Mouse (Mus musculus) CH12.LX (cell line): ENCODE data around the gene Sh3bp5.

Source experiments
- CHD1 ChIP-seq: IDR thresholded peaks from 2 replicates; pipeline ENCODE4 v1.6.1; 2012; ENCODE audit warnings: low read depth, low read length, improper control_type of control experiment, inconsistent platforms
- CTCF ChIP-seq, 2 experiments: IDR thresholded peaks in 1 of 2; conservative IDR thresholded peaks in 1 of 2; 2 replicates each; pipeline ENCODE4 v1.5.1; 2011 to 2012; ENCODE audit warnings: low read depth in 2 of 2, low read length in 2 of 2, improper control_type of control experiment in 1 of 2, inconsistent platforms in 1 of 2, mild to moderate bottlenecking in 1 of 2, moderate library complexity in 1 of 2
- E2F4 ChIP-seq: IDR thresholded peaks from 2 replicates; pipeline ENCODE4 v1.6.1; 2011; ENCODE audit warnings: low read depth, low read length, improper control_type of control experiment; ENCODE audit not compliant: insufficient replicate concordance
- ELF1 ChIP-seq: IDR thresholded peaks from 2 replicates; pipeline ENCODE4 v1.6.1; 2014; ENCODE audit warnings: low read depth, mild to moderate bottlenecking, inconsistent platforms, low read length, improper control_type of control experiment
- MAFK ChIP-seq: IDR thresholded peaks from 2 replicates; pipeline ENCODE4 v1.6.1; 2011; ENCODE audit warnings: low read length, improper control_type of control experiment; ENCODE audit not compliant: insufficient replicate concordance
- MAX ChIP-seq: IDR thresholded peaks from 2 replicates; pipeline ENCODE4 v1.6.1; 2011; ENCODE audit warnings: low read length, improper control_type of control experiment
- NELFE ChIP-seq: IDR thresholded peaks from 2 replicates; pipeline ENCODE4 v1.6.1; 2011; ENCODE audit warnings: low read depth, low read length, improper control_type of control experiment
- POLR2A ChIP-seq: IDR thresholded peaks from 2 replicates; pipeline ENCODE4 v1.6.1; 2011; ENCODE audit warnings: low read depth, mild to moderate bottlenecking, improper control_type of control experiment, low read length
- RCOR1 ChIP-seq: conservative IDR thresholded peaks from 2 replicates; pipeline ENCODE4 v1.6.1; 2012; ENCODE audit warnings: low read depth, mild to moderate bottlenecking, inconsistent platforms, low read length, improper control_type of control experiment
- USF2 ChIP-seq: conservative IDR thresholded peaks from 2 replicates; pipeline ENCODE4 v1.6.1; 2011; ENCODE audit warnings: low read depth, low read length, improper control_type of control experiment
- ZMIZ1 ChIP-seq: IDR thresholded peaks from 2 replicates; pipeline ENCODE4 v1.6.1; 2012; ENCODE audit warnings: low read depth, mild to moderate bottlenecking, inconsistent platforms, low read length, improper control_type of control experiment
- ZNF384 ChIP-seq: IDR thresholded peaks from 2 replicates; pipeline ENCODE4 v1.6.1; 2012; ENCODE audit warnings: low read depth, low read length, improper control_type of control experiment, inconsistent platforms

GRCm38 (mm10) chr14:31392300-31392699, 43.6 kb downstream of the Sh3bp5 start:
- TF ChIP-seq USF2: no peak
- TF ChIP-seq POLR2A: no peak
- TF ChIP-seq CTCF (conservative IDR thresholded peaks at IDR 0.05 in 1 of 2, IDR thresholded peaks at IDR 0.05 in 1 of 2; ENCODE audit: low read depth in 2 of 2, low read length in 2 of 2): no peak
- TF ChIP-seq MAFK: no peak
- TF ChIP-seq ZMIZ1: no peak
- no peak for TF ChIP-seq RCOR1
- TF ChIP-seq ZNF384: no peak
- no peak for TF ChIP-seq MAX
- no peak for TF ChIP-seq NELFE
- TF ChIP-seq CHD1: no peak
- no peak for TF ChIP-seq ELF1
- no peak for TF ChIP-seq E2F4
